Mouse (Mus musculus) embryonic facial prominence, embryonic 10.5 days (tissue): ENCODE measurements around the gene Fut2. TPM values are rescaled to one million over a fixed set of nuclear protein-coding genes. Genes with fewer than 3 reads are reported as not detected.

Source experiments
- DNase-seq: peaks from one replicate; pipeline ENCODE4 v3.0.0-alpha.2; 2017; ENCODE audit warnings: low spot score
- H3K27ac ChIP-seq: fragments of 300-500 bp; sonication (generic); replicated peaks from 2 replicates; pipeline ENCODE4 v1.5.1; 2016; ENCODE audit warnings: mild to moderate bottlenecking
- H3K27me3 ChIP-seq: fragments of 300-500 bp; sonication (generic); replicated peaks from 2 replicates; pipeline ENCODE4 v1.6.1; 2016; ENCODE audit warnings: low read depth, mild to moderate bottlenecking; ENCODE audit not compliant: poor library complexity, severe bottlenecking
- H3K36me3 ChIP-seq: fragments of 300-500 bp; sonication (generic); replicated peaks from 2 replicates; pipeline ENCODE4 v1.6.1; 2016; ENCODE audit warnings: mild to moderate bottlenecking, moderate library complexity
- H3K4me1 ChIP-seq: fragments of 300-500 bp; sonication (generic); 2 replicates; pipeline ENCODE4 v1.6.1; 2016
- H3K4me3 ChIP-seq: fragments of 300-500 bp; sonication (generic); 2 replicates; pipeline ENCODE4 v1.5.1; 2016; ENCODE audit warnings: mild to moderate bottlenecking, moderate library complexity
- H3K9me3 ChIP-seq: fragments of 300-500 bp; sonication (generic); 2 replicates; pipeline ENCODE4 v1.6.1; 2016; ENCODE audit warnings: mild to moderate bottlenecking
- WGBS: fragments of 180-500 bp; shearing (Covaris S2); methylation state at CpG from one replicate; pipeline ENCODE4 v1.1.7; 2016; 5-methylcytosine and 5-hydroxymethylcytosine counted together
- polyA plus RNA-seq: library from polyadenylated mRNA; unstranded; fragments of >200 nt; fragmentation: Nextera tagmentation; extraction: Ambion mirVana; gene quantifications from 2 replicates; pipeline ENCODE4 v1.2.1, GENCODE M21; 2016

Fut2 gene
- 0.07 and 0.16 TPM in 2 replicates for polyA plus RNA-seq

- H3K27ac ChIP-seq: peak within 1 kb of the TSS; percentile 31; the same call in 1 of the 2 replicates
- H3K4me1 ChIP-seq: peaks cover 30% of the 10 kb centered on the region
- 0 out of 2 replicates have a peak, but pooled peaks cover 6% of the 10 kb centered on the region for H3K9me3 ChIP-seq
- no peaks in the 10 kb centered on the region for H3K36me3 ChIP-seq
- no peak for DNase-seq
- H3K27me3 ChIP-seq: no peaks in the 10 kb centered on the region; the same call in 1 of the 2 replicates
- peak within 1 kb of the TSS; percentile 3; the same call in 1 of the 2 replicates for H3K4me3 ChIP-seq
- WGBS: 79% methylated on average over 7 of the region's 7 CpGs
Measured at GRCm38 (mm10) chr7:45666161-45666560, at the start of gene Fut2. TSS of gene Fut2 (minus strand) at chr7:45666394.

- H3K9me3 ChIP-seq: no peaks in the 10 kb centered on the region
- H3K4me3 ChIP-seq: peak within 1 kb of the TSS; percentile 70
- WGBS: 7% methylated on average over 34 of the region's 34 CpGs
- H3K27ac ChIP-seq: peak within 1 kb of the TSS; percentile 90
- DNase-seq: peak; percentile 98
- H3K27me3 ChIP-seq: no peaks in the 10 kb centered on the region
- peaks cover 58% of the 10 kb centered on the region for H3K36me3 ChIP-seq
- peaks cover 59% of the 10 kb centered on the region for H3K4me1 ChIP-seq
Measured at GRCm38 (mm10) chr7:45715090-45715708, 49.0 kb upstream of the Fut2 start, which contains the start of gene Rpl18. TSS of gene Rpl18 (plus strand) at chr7:45715457.

- no peak for DNase-seq
- Histone ChIP-seq H3K9me3 (no peaks in the 10 kb centered on the region), H3K27me3 (no peaks in the 10 kb centered on the region), H3K27ac (peak overlapping the region; percentile 90), H3K4me1 (peaks cover 59% of the 10 kb centered on the region), H3K4me3 (peak overlapping the region; percentile 70), H3K36me3 (peaks cover 58% of the 10 kb centered on the region)
- WGBS: 11% methylated on average over 14 of the region's 14 CpGs
Measured at GRCm38 (mm10) chr7:45714630-45715089, 48.5 kb upstream of the Fut2 start.

- Histone ChIP-seq H3K27ac (peak overlapping the region; percentile 90), H3K9me3 (no peaks in the 10 kb centered on the region), H3K4me1 (peaks cover 59% of the 10 kb centered on the region), H3K36me3 (peaks cover 56% of the 10 kb centered on the region), H3K4me3 (peak overlapping the region; percentile 70), H3K27me3 (no peaks in the 10 kb centered on the region)
- no peak for DNase-seq
- WGBS: 83% methylated on average over 6 of the region's 6 CpGs
Measured at GRCm38 (mm10) chr7:45713881-45714520, 47.8 kb upstream of the Fut2 start.

GRCm38 (mm10) chr7:45713396-45713795 lies 47.2 kb upstream of the Fut2 start:
- Histone ChIP-seq H3K36me3 (peaks cover 52% of the 10 kb centered on the region), H3K4me1 (peaks cover 62% of the 10 kb centered on the region), H3K9me3 (no peaks in the 10 kb centered on the region), H3K27ac (no peak overlapping the region), H3K4me3 (peak overlapping the region; percentile 70), H3K27me3 (no peaks in the 10 kb centered on the region)
- WGBS: 89% methylated on average over 16 of the region's 16 CpGs
- no peak for DNase-seq

- Histone ChIP-seq H3K27ac (no peak overlapping the region), H3K27me3 (no peaks in the 10 kb centered on the region), H3K9me3 (no peaks in the 10 kb centered on the region), H3K4me3 (peak overlapping the region; percentile 14; the same call in 1 of the 2 replicates), H3K36me3 (peaks cover 52% of the 10 kb centered on the region), H3K4me1 (peaks cover 74% of the 10 kb centered on the region)
- no peak for DNase-seq
- 89% methylated on average over 21 of the region's 21 CpGs for WGBS
Measured at GRCm38 (mm10) chr7:45712022-45712757, 46.0 kb upstream of the Fut2 start.

- no peak overlapping the region for H3K27ac ChIP-seq
- no peak for DNase-seq
- no peak overlapping the region for H3K4me3 ChIP-seq
- WGBS: 91% methylated on average over 24 of the region's 24 CpGs
- no peaks in the 10 kb centered on the region for H3K9me3 ChIP-seq
- no peaks in the 10 kb centered on the region for H3K27me3 ChIP-seq
- H3K36me3 ChIP-seq: peaks cover 52% of the 10 kb centered on the region
- H3K4me1 ChIP-seq: peaks cover 74% of the 10 kb centered on the region
Measured at GRCm38 (mm10) chr7:45711316-45712021, 45.3 kb upstream of the Fut2 start.

- 91% methylated on average over 20 of the region's 20 CpGs for WGBS
- Histone ChIP-seq H3K4me3 (no peak overlapping the region), H3K9me3 (no peaks in the 10 kb centered on the region), H3K27me3 (no peaks in the 10 kb centered on the region), H3K4me1 (peaks cover 74% of the 10 kb centered on the region), H3K36me3 (peaks cover 52% of the 10 kb centered on the region), H3K27ac (no peak overlapping the region)
- no peak for DNase-seq
Measured at GRCm38 (mm10) chr7:45710477-45711191, 44.4 kb upstream of the Fut2 start.

- no peaks in the 10 kb centered on the region for H3K27me3 ChIP-seq
- H3K27ac ChIP-seq: peak overlapping the region; percentile 37; the same call in 1 of the 2 replicates
- DNase-seq: no peak
- 82% methylated on average over 14 of the region's 14 CpGs for WGBS
- H3K36me3 ChIP-seq: peaks cover 52% of the 10 kb centered on the region
- peaks cover 72% of the 10 kb centered on the region for H3K4me1 ChIP-seq
- no peaks in the 10 kb centered on the region for H3K9me3 ChIP-seq
- peak overlapping the region; percentile 5; the same call in 1 of the 2 replicates for H3K4me3 ChIP-seq
Measured at GRCm38 (mm10) chr7:45709677-45710355, 43.6 kb upstream of the Fut2 start.

GRCm38 (mm10) chr7:45709036-45709435 lies 42.8 kb upstream of the Fut2 start:
- Histone ChIP-seq H3K36me3 (peaks cover 49% of the 10 kb centered on the region), H3K27me3 (no peaks in the 10 kb centered on the region), H3K4me3 (peak overlapping the region; percentile 76; the same call in 1 of the 2 replicates), H3K4me1 (peaks cover 68% of the 10 kb centered on the region), H3K9me3 (no peaks in the 10 kb centered on the region), H3K27ac (peak overlapping the region; percentile 89; the same call in 1 of the 2 replicates)
- DNase-seq: peak; percentile 59
- 58% methylated on average over 6 of the region's 6 CpGs for WGBS

- no peaks in the 10 kb centered on the region for H3K27me3 ChIP-seq
- H3K36me3 ChIP-seq: peaks cover 41% of the 10 kb centered on the region
- H3K27ac ChIP-seq: peak overlapping the region; percentile 89
- H3K4me3 ChIP-seq: peak overlapping the region; percentile 76
- no peaks in the 10 kb centered on the region for H3K9me3 ChIP-seq
- H3K4me1 ChIP-seq: peaks cover 68% of the 10 kb centered on the region
- peak; percentile 50 for DNase-seq
- WGBS: 41% methylated on average over 13 of the region's 13 CpGs
Measured at GRCm38 (mm10) chr7:45708221-45708761, 42.1 kb upstream of the Fut2 start.
